Mouse (Mus musculus): Measurements from ENCODE around the gene Pkd1l3.

The Pkd1l3 gene

DNA sequence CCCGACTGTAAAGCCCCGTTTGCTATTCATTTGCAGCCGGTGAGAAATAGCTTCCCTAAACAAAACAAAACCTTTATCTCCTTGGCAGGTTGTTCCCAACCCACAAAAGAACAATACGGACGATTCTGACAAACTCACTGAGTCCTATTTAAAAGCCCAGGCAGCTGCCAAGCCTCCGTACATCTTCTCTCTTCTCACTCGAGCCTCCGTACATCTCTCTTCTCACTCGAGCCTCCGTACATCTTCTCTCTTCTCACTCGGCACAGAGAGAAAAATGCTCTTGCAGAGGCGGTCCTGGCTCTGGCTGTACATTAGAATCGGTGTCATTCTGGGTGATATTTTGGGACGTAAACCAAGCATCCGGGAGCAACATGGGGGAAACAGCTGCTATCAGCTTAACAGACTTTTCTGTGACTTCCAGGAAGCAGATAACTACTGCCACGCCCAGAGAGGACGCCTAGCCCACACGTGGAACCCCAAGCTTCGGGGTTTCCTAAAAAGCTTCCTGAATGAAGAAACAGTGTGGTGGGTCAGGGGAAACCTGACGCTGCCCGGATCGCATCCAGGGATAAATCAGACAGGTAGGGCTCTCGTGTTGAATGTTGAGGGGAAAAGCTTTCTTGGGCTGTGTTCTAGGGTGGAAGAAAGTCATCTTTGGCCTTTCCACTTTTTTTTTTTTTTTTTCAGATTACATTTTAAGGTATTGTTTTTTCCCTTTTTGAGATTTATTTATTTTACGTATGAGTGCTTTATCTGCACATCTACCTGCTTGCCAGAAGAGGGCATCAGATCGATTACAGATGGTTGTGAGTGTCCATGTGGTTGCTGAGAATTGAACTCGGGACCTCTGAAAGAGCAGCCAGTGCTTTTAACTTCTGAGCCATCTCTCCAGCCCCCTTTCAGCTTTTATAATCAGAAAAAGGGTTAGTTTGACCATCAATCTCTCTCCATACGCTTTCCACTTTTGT lies at the start of gene Pkd1l3:
TSS of gene Pkd1l3 (plus strand) at position 275 of the 968 bp plus-strand sequence.
- DNase-seq (ENCODE audit: low spot score): no peak

DNA sequence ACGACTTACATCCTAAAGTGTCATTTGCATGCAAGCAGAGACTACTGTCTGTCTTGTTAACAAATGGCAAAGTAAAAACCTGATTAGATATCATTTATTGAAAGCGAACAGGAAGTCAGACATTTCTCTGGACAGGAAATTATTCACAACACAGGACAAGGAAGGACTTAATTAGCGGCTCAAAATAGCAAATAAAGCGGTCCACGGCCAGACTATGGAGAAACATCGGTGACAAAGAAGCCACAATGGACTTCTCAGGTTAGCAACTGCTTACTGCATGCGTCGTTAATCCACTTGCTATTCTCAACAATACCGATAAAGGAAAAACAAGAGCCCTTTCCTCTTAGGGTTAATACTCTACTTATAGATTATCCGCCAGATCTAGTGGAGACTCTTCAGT lies 49.6 kb upstream of the Pkd1l3 start:
- no peak for DNase-seq (ENCODE audit: low spot score)

DNA sequence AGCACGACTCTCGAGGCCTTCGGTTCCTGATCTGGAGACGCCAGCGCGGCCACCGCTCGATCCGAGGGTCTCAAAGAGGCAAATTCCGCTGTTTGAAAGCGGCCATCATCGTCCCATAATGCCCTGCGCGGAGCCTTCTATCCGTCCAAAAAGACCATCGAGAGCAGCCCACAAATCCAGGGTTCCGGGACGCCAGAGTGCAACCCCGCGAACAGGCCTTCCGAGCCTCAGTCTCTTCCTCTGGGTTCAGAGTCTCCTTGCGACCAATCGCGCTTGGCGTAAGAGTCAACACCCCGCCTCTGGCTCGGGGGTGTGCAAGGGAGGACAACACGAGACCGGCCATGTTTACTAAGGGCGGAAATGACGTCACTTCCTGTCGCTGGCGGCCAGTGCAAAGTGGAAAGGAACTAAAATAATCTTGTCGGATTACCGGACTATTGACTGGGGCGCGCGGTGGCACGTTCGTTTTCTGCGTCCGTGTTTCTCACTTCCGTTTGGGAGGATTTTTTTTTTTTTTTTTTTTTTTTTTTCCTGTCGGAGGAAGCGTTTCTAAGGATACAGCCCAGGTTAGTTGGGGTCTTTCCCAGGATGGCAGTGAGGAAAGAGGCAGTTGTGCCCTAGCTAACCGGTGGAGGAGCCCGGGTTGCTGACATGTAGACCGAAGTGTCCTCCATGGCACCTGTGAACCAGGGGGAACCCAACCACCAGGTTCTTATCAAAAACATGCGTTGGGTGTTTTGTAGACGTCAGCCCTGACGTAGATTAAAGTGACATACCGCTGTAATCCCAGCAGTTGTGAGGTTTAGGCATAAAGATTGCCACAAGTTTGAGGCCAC lies 48.6 kb upstream of the Pkd1l3 start, which contains the start of the genes Dhx38 and Txnl4b:
TSS of gene Dhx38 (minus strand) at position 364 of the 836 bp plus-strand sequence.
TSS of gene Txnl4b (plus strand) at position 395 of the 836 bp plus-strand sequence.
- DNase-seq (ENCODE audit: low spot score): peak; percentile 97

DNA sequence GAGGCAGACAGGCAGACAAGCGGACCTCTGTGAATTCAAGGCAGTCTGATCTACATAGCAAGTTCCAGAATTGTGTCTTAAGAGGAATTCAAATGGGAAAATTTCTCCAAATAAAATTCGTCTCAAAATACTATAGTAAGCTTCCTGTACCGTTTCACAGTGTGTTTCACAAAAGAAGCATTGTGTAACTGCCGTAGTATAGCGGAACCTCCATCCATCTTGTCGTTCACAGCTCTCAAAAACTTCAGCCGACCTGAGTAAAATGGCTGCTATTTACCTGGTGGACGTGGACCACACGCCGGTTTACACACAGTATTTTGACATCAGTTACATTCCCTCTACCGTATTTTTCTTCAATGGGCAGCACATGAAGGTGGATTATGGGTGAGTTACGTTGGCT lies 43.2 kb upstream of the Pkd1l3 start:
- no peak for DNase-seq (ENCODE audit: low spot score)

DNA sequence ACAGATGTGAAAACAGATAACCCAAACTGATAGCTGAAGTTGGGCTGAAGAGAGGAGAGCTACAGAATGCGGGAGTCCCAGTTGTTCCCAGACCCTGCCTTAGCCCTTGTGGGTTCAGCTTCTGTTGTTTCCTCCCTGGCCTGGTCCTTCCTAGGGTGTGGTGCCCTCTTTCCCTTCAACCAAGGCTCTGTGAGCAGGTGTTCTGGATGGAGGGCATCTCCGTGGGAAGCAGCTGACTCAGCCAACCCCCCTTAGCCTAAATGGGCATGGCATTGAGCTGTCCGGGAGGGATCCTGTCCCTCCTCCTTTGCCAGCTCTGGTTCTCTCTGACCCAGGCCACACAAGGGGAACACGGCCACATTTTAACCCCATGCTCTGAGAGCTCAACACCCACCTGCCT lies 38.0 kb upstream of the Pkd1l3 start:
- no peak for DNase-seq (ENCODE audit: low spot score)

DNA sequence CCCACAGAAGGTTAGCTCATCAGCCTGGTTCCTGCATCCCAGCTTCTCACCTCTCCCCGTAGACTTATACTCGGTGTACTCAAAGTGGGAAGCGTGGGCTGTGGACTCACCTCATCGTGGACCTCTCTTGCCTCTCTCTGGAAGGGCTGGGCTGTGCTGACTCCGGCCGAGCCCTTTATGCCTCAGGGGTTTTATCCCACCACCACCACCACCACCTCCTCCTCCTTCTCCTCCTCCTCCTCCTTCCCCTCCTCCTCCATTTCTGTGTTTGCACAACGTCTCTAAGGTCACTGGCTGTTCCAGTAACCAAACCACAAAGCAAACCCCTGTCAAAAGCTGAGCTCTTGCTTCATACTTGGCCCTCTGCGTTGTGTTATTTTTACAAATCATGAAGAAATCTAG lies 35.4 kb upstream of the Pkd1l3 start, which contains the start of gene Hp:
TSS of gene Hp (minus strand) at position 273 of the 402 bp plus-strand sequence.
- no peak for DNase-seq (ENCODE audit: low spot score)

DNA sequence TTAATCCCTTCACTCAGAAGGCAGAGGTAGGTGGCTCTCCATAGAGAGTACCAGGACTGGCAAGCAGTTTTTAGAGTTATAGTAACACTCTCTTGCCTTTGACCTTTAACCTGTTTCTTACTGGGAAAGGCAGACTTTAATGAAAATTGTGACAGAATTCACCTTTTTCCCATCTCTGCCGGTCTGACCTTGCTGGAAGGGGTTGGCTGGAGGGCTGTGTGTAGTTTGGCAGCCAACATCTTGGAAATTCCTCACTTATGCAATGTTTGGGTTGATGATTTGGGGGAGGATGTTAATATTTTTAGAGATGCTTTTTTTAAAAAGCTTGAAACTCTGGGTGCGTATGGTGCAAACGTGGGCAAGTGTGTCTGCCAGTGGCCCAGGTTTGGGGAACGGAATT lies 30.0 kb upstream of the Pkd1l3 start:
- DNase-seq (ENCODE audit: low spot score): no peak

DNA sequence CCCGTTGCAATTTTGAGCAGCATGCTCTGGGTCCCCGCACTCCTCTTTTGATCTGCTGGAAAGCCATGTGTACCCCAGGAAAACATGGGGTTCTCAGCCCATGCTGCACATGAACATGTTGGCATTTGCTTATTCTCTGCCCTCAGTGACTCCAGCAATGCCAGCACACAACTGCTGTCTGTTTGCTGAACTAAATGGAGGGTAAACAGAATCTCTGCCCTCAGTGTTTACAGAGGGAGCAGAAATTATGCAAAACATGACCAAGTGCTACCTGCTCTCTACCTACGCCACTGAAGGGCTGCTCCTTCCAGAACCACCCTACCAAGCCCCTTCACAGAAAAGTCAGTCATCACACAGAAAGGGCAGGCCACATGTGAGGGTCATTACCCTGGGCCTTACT lies 29.5 kb upstream of the Pkd1l3 start:
- no peak for DNase-seq (ENCODE audit: low spot score)

DNA sequence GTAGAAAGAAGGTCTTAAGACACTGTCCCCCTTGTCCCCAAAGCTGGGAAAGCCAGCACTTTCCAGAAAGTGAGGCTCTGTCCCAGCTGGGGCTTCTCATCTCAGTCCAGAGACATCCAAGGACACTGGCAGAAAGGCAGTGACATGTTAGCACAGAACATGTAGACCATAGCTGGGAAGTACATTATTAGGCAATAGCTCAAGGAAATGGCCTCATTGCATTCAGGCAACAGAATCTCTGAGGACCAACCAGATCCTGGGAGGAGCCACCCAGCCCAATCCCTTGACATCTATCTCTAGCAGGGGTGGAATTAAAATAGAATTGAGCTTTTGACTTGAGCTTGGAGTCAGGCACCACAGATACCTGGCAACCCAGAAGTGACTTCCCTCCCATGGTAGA lies 28.7 kb upstream of the Pkd1l3 start:
- no peak for DNase-seq (ENCODE audit: low spot score)

DNA sequence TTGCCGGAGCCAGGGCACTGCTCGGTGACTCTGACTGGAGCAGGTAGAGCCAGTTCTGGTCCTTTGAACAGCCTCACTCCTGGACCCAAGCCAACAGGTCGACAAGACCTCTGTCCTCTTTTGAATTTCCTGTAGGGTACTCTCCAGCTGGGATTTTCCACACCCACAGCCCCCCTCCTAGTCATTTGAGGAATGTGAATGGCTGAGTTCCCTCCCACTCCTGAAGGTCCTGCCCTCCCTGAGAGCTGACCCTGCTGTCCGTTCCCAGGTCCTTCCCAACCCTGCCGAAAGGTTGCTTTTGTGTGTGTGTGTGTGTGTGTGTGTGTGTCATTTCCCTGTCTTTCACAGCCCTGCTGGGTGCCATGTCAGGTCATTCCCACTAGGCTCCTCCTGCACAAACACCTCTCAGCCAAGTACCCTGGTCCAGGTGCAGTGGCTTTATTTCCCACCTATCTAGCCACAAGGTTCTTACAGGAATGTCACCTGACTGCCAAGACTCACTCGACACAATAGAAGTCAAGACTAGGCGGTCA lies 27.3 kb upstream of the Pkd1l3 start:
- no peak for DNase-seq (ENCODE audit: low spot score)

DNA sequence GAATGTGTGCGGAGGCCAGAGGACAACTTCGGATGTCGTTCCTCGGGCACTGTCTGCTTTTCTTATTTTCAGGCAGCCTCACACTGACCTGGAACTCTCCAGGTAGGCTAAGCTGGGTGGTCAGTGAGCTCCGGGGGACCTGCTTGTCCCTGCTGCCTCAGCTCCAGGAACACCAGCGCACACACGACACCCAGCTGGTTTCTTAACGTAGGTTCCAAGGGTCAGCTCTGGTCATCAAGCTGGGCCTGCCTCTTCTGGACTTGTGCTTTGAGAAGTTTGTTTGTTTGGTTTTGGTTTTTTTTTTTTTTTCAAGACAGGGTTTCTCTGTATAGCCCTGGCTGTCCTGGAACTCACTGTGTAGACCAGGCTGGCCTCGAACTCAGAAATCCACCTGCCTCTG lies 23.4 kb upstream of the Pkd1l3 start:
- no peak for DNase-seq (ENCODE audit: low spot score)

DNA sequence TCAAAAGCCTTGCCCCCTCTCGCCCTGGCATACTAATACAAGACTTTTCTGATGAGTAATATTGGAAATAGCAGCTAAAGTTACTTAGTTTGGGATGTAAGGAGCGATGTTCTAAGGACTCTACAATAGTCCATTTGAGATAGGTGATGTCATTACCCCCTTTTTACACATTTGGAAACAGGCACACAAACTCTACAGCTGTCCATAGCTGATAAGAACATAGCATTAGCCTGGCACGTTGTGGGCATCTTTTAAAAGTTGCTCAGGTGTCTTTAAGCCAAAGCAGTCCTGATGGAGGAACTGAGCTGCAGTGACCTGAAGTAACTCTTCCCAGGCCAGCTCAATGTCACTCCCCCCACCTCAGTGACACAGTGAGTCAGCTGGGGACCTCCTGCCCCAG lies 22.9 kb upstream of the Pkd1l3 start:
- no peak for DNase-seq (ENCODE audit: low spot score)

DNA sequence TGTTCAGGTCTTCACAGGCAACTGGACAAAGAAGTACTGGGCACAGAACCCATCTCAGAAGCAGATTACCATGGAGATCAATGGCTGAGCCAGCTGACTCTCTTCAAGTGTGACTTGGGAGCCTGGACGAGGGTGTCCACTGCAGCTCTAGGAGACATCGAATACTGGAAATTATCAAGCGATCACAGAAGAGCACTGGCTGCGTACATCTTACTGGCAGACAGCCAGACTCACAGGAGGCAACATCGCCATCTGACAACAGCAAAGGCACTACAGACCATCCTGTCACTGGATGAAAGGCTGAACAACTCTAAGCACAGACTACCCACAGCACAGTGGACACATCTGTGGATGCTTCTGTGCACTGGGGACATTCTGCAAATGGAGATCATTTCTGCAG lies 22.2 kb upstream of the Pkd1l3 start:
- DNase-seq (ENCODE audit: low spot score): no peak

DNA sequence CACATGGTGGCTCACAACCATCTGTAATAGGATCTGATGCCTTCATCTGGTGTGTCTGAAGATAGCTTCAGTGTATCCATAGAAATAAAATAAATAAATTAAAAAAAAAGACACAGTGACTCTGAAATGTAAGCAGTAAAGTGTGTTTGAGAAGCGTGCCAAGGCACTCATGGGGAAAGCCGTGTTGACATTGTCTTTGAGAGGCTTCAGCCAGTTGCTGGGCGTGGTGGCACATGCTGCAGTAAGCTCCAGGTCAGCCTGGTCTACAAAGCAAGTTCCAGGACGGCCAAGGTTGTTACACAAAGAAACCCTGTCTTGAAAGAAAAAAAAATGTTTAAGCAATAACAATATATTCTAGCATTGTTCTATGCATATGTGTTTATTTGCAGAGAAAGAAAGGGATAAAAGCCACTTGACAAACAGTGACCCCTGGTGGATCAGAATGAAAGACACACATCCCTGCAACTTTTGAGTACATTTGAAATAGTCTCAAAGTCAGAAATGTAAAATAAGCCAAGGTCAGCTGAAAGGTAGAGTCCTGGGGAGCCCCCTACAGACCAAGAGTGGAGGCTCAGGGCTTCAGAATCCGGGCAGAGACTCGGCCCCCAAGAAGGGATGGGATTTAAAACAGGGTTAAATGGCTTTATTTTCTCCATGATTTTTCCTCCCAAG lies 21.1 kb upstream of the Pkd1l3 start:
- no peak for DNase-seq (ENCODE audit: low spot score)

DNA sequence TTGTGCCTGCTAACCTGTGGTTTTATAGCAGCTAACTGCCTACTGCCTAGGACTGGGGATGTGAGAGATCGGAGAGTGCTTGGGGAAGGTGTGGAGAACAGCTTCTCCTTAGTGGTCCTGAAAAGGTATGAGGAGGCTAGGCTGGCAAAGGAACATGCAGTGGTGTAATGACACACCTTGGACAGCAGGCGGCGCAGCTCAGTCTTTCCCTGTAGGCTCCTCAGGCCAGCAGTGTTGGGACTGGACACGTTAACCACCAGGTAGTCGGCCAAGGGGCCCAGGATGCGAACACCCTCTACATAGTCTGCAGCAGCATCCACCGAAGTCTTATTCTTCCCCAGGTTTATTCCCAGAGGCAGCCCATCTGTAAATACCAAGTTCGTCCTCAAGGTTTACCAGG lies 18.5 kb upstream of the Pkd1l3 start:
- DNase-seq (ENCODE audit: low spot score): no peak

DNA sequence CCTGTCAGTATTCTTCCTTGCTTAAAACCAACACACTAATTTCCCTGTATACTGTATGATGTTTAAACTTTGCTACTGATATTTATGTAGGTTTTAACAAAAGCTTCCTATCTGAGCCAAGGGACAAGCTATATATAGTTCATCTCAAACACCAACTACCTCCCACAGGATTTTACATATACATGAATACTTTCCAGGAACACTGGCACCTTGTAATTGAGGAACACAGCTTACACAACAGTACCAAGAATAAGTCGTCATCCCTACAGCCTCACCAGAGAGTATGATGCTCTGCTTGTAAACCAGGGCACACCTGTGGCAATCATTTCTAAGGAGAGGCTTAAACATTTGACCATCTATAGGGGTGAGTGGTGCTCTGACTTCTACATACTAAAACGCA lies 7.6 kb upstream of the Pkd1l3 start:
- no peak for DNase-seq (ENCODE audit: low spot score)

DNA sequence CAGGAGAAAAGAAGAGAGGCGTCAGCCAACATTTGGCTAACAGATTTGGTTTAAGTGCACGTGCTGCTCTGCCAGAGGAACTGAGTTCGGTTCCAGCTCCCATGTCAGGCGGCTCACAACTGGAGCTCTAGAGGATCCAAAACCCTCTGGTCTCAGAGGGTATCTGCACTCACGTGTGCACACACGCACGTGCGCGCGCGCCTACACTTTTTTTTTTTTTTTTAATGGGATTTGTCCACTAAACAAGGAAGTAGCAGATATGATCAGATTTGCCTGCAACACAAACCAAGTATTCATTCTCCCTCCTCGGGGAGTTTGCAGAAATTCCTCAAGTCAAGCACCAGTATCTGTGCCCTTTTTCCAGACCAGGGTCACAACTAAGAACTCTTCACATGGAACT lies 6.7 kb upstream of the Pkd1l3 start:
- no peak for DNase-seq (ENCODE audit: low spot score)

DNA sequence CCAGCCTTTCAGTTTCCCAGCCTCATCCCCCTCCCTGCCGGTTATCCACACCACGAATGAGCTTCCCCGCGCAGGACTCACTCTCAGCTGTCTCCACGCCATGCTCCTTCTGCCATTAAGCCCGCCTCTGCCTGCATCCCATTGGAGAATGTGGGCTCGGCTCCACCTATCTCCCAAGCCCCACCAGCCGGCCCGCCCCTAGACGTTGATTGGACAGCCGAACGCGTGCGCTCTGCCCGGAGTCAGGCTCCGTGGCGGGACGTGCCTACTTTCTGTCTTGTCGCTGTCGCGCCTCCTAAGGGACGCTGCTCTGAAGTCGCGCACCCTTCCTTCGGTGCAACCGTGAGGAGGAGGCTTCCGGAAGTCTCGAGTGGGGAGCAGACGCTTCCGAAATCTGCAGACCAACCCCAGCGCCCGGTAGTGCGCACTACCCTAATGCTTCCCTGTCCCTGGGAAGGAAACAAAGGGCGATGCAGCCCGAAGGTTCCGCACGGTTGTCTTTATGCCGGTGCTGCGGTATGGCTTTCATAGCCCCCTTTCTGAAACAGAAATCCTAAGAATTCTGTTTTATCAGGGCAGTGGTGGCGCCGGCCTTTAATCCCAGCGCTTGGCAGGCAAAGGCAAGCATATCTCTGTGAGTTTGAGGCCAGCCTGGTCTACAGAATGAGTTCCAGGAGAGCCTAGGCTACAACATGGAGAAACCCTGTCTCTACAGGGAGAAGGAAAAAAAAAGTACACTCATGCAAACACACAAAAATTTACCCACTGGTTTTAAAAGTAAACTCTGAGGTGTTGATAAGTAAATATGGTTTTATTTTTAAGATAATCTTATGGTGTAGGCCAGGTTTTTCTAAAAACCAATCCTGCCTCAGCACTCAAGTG lies 5.8 kb upstream of the Pkd1l3 start, which contains the start of gene Dhodh:
TSS of gene Dhodh (minus strand) at position 403 of the 882 bp plus-strand sequence.
- peak; percentile 96 for DNase-seq (ENCODE audit: low spot score)

DNA sequence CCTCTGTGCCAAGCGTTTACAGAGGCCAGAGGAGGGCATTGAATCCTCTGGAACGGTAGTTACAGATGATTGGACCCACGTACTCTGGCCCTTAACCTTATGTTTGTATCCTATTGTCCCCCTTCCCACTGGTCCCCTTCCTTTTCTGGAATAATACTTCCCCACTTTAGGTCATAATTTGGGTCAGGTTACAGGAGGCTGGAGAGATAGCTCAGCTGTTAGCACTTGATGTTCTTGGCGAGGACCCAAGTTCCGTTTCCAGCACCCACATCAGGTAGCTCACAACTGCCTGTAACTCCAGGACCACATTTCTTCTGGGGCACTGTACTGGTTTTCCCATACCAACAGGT lies 5.2 kb upstream of the Pkd1l3 start:
- DNase-seq (ENCODE audit: low spot score): no peak

DNA sequence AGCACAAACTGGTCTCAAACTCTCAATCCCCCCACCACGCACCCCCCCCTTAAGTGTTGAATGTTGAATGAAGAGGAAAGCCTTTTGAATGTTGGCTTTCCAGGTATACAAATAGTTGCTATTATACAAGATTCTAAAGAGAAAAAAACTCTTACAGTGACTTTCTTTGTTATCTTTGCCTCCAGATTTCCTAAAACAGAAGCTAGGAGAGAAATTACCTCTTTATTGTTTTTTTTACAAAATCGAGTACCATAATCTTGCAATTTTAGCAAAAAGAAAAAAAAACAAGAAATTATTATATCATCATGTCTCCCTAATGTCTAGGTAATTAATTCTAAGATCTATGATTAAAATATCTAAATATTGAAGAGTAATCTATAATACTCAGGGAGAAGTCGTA lies 1.3 kb downstream of the Pkd1l3 start:
- no peak for DNase-seq (ENCODE audit: low spot score)

DNA sequence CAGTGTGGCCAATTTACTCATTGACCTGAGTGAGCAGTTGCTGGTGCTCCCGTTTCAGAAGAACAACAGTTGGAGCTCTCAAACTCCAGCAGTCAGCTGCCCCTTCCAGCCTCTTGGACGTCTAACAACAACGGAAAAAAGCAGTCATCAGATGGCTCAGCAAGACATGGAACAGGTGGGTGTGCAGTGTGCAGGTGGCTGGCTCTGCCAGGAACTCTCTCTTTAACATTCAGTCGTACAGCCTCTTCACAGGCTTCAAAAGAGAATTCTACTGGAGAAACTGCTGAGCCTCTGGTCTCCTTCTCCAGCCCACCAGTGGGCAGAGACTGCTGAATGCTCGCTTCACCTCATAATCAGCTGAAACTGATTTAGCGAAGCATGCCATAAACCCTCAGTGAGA lies 14.3 kb downstream of the Pkd1l3 start:
- DNase-seq (ENCODE audit: low spot score): no peak

Data from testis, postnatal 14 days (tissue).